Mouse (Mus musculus) limb, embryonic 14.5 days (tissue): ENCODE measurements around the gene Rfx4. TPM values are rescaled to one million over a fixed set of nuclear protein-coding genes. Genes with fewer than 3 reads are reported as not detected.
A peak's percentile ranks its signal among the peaks of the same experiment; 100 is the strongest.

Source experiments
- ATAC-seq: fragments of 200-750 bp; cut with Nextera tagmentation; 2 replicates; pipeline ENCODE4 v1.8.0; 2017; ENCODE audit warnings: low read depth, moderate number of reproducible peaks, moderate TSS enrichment; ENCODE audit not compliant: low FRiP score
- DNase-seq: peaks from one replicate; pipeline ENCODE4 v3.0.0-alpha.2; 2015; ENCODE audit warnings: low spot score
- H3K27ac ChIP-seq: fragments of 300-500 bp; sonication (generic); replicated peaks from 2 replicates; pipeline ENCODE4 v1.5.1; 2014; ENCODE audit warnings: low read depth, mild to moderate bottlenecking, low read length, moderate library complexity, mixed read lengths
- H3K27me3 ChIP-seq: fragments of 300-500 bp; sonication (generic); 2 replicates; pipeline ENCODE4 v1.6.1; 2014; ENCODE audit warnings: low read length, mixed read lengths; ENCODE audit not compliant: control insufficient read depth, insufficient read depth
- H3K36me3 ChIP-seq: fragments of 300-500 bp; sonication (generic); 2 replicates; pipeline ENCODE4 v1.6.1; 2014; ENCODE audit warnings: mild to moderate bottlenecking, low read length, moderate library complexity, mixed read lengths; ENCODE audit not compliant: control insufficient read depth, insufficient read depth
- H3K4me1 ChIP-seq: fragments of 300-500 bp; sonication (generic); 2 replicates; pipeline ENCODE4 v1.6.1; 2014; ENCODE audit warnings: antibody characterized with exemption, low read length, mixed read lengths; ENCODE audit not compliant: control insufficient read depth, insufficient read depth
- H3K4me2 ChIP-seq: fragments of 300-500 bp; sonication (generic); replicated peaks from 2 replicates; pipeline ENCODE4 v1.6.1; 2014; ENCODE audit warnings: low read depth, mild to moderate bottlenecking, low read length, moderate library complexity; ENCODE audit not compliant: severe bottlenecking
- H3K4me3 ChIP-seq: fragments of 300-500 bp; sonication (generic); replicated peaks from 2 replicates; pipeline ENCODE4 v1.5.1; 2014; ENCODE audit warnings: low read length
- H3K9ac ChIP-seq: fragments of 300-500 bp; sonication (generic); 2 replicates; pipeline ENCODE4 v1.6.1; 2014; ENCODE audit warnings: mild to moderate bottlenecking, low read depth, low read length, moderate library complexity; ENCODE audit not compliant: severe bottlenecking
- H3K9me3 ChIP-seq: fragments of 300-500 bp; sonication (generic); 2 replicates; pipeline ENCODE4 v1.6.1; 2016; ENCODE audit warnings: low read length; ENCODE audit not compliant: control insufficient read depth
- POLR2A ChIP-seq: fragments of 200-500 bp; IDR thresholded peaks from 2 replicates; pipeline ENCODE4 v1.8.0; 2012; ENCODE audit warnings: inconsistent platforms, mild to moderate bottlenecking, moderate library complexity, borderline replicate concordance; ENCODE audit not compliant: insufficient read depth, insufficient read length; ENCODE audit errors: extremely low read depth
- WGBS: fragments of 180-500 bp; shearing (Covaris S2); extraction: QIAGEN DNeasy Blood & Tissue Kit; methylation state at CpG from one replicate; pipeline ENCODE4 v1.1.7; 2014; 5-methylcytosine and 5-hydroxymethylcytosine counted together
- polyA plus RNA-seq, 2 experiments: library from polyadenylated mRNA; depleted of rRNA in 1 of 2; stranded (reverse) in 1 of 2; unstranded in 1 of 2; fragments of >200 nt; fragmentation: Nextera tagmentation in 1 of 2; extraction: Ambion mirVana in 1 of 2; gene quantifications; 2 replicates each; pipeline versions ENCODE4 v1.2.1 to v1.2.3; 2012 to 2014

The Rfx4 gene
- polyA plus RNA-seq, 2 experiments = 0.12 to 0.41 TPM

- ATAC-seq = no peak
- Histone ChIP-seq H3K36me3 (0 out of 2 replicates have a peak, but pooled peaks cover 7% of the 10 kb centered on the region), H3K9ac (no peak overlapping the region), H3K4me1 (peaks cover 2% of the 10 kb centered on the region; the same call in 1 of the 2 replicates), H3K4me3 (no peak overlapping the region), H3K4me2 (no peak overlapping the region), H3K27me3 (no peaks in the 10 kb centered on the region), H3K27ac (no peak overlapping the region), H3K9me3 (no peaks in the 10 kb centered on the region)
- no peak for TF ChIP-seq POLR2A
- no peak for DNase-seq
- WGBS = 81% methylated on average over 14 of the region's 14 CpGs
These were observed 182.4 kb downstream of the Rfx4 start for GRCm38 (mm10) chr10:84938094-84938820.

GRCm38 (mm10) chr10:84938886-84939285, 183.0 kb downstream of the Rfx4 start:
- Histone ChIP-seq H3K36me3 (0 out of 2 replicates have a peak, but pooled peaks cover 7% of the 10 kb centered on the region), H3K4me1 (peaks cover 2% of the 10 kb centered on the region; the same call in 1 of the 2 replicates), H3K27me3 (no peaks in the 10 kb centered on the region), H3K9ac (no peak overlapping the region), H3K4me3 (no peak overlapping the region), H3K9me3 (no peaks in the 10 kb centered on the region), H3K27ac (no peak overlapping the region), H3K4me2 (no peak overlapping the region)
- no peak for ATAC-seq
- WGBS = 82% methylated on average over 5 of the region's 5 CpGs
- TF ChIP-seq POLR2A = no peak
- DNase-seq = no peak

GRCm38 (mm10) chr10:84940356-84940755, 184.5 kb downstream of the Rfx4 start:
- Histone ChIP-seq H3K27ac (no peak overlapping the region), H3K9me3 (no peaks in the 10 kb centered on the region), H3K27me3 (no peaks in the 10 kb centered on the region), H3K36me3 (0 out of 2 replicates have a peak, but pooled peaks cover 7% of the 10 kb centered on the region), H3K4me1 (peaks cover 2% of the 10 kb centered on the region; the same call in 1 of the 2 replicates), H3K4me2 (no peak overlapping the region), H3K4me3 (no peak overlapping the region), H3K9ac (no peak overlapping the region)
- ATAC-seq = no peak
- 83% methylated on average over 1 of the region's 1 CpGs for WGBS
- TF ChIP-seq POLR2A = no peak
- no peak for DNase-seq

DNA sequence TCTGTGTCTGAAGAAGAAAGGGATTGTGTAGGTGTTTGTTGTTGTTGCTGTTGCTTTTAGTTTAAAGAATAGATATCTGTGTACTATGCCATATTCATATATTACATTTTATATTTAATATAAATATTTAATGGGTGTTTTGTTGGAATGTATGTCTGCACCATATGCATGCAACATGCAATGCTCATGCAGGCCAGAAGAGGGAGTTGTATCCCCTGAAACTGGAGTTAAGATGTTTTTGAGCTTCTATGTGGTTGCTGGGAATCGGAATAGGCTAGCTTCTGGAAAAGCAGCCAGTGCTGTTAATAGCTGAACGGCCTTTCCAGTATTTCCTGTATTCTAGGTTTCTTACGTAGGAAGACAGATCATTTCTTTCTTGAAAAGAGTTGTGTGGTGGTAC, 189.8 kb downstream of the Rfx4 start:
- ATAC-seq = no peak
- DNase-seq = no peak
- 93% methylated on average over 3 of the region's 3 CpGs for WGBS

DNA sequence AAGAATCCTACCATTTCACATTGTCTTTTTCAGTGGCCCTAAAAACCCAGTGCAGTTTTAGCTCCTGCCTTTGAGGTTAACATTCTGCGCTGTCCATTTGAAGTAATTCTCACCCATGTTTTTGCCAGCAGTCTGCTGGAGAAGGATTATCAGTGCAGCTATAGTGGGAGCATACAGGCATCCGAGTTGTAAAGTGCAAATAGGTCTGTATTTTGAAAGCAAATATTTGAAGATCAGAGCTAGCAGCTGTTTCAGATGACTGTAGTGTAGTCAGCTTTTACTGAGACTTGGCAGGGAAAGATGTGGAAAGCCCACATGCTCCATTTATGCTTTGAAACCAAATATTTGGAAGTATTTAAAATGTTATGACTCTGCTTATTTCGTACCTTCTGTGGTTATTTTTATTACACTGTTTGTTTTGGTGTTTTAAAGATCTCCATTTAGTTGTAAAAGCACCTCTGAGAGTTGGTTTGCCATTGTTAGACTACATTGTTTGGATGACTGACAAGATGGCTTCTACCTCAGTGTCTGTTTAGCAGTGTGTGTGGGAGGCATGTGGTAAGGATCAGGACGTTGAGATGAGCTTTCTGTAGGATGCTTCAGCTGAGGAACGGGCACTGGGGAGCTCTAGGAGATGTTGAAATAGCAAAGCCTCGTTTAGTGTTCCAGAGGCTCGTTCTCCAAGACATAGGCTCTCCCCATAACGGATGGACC, 193.3 kb downstream of the Rfx4 start:
- no peak overlapping the region for H3K4me2 ChIP-seq
- H3K4me3 ChIP-seq = no peak overlapping the region
- TF ChIP-seq POLR2A = no peak
- H3K9me3 ChIP-seq = no peaks in the 10 kb centered on the region
- DNase-seq (peak; percentile 21), ATAC-seq (peak; percentile 37; the same call in 1 of the 2 replicates)
- H3K4me1 ChIP-seq = no peaks in the 10 kb centered on the region
- H3K36me3 ChIP-seq = peaks cover 21% of the 10 kb centered on the region
- no peak overlapping the region for H3K27ac ChIP-seq
- H3K9ac ChIP-seq = no peak overlapping the region
- no peaks in the 10 kb centered on the region for H3K27me3 ChIP-seq
- WGBS = 58% methylated on average over 8 of the region's 8 CpGs

More for the DNA sequence above, 189.8 kb downstream of the Rfx4 start:
- H3K36me3 ChIP-seq = peaks cover 14% of the 10 kb centered on the region
- TF ChIP-seq POLR2A = no peak
- no peak overlapping the region for H3K27ac ChIP-seq
- H3K9ac ChIP-seq = no peak overlapping the region
- no peak overlapping the region for H3K4me2 ChIP-seq
- no peak overlapping the region for H3K4me3 ChIP-seq
- no peaks in the 10 kb centered on the region for H3K4me1 ChIP-seq
- no peaks in the 10 kb centered on the region for H3K9me3 ChIP-seq
- no peaks in the 10 kb centered on the region for H3K27me3 ChIP-seq
